Mouse (Mus musculus) lung, postnatal 25 days (tissue): ENCODE results near the gene B3galt1.

Experiments used
- DNase-seq: peaks from one replicate; pipeline ENCODE4 v3.0.0; 2022; ENCODE audit warnings: low spot score

B3galt1 gene

DNA sequence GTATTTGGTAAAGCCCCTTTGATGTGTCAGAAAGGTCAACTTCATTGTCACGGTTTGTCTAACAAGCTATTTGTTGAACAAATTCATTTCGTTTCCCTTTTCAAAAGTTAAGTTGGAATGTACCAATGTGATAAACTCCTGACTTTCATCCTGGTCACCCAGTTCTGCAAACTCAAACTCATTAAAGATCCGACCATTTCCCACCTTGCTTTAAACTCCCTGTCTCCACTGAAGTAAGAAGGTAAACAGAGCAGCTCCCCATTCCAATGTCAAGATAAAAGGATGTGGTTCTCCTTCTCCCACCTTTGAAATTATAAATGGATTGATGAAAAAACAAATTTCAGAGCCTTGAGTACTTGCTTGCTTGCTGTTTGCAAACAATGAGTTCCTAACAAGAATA lies 487.6 kb downstream of the B3galt1 start:
- DNase-seq: no peak

DNA sequence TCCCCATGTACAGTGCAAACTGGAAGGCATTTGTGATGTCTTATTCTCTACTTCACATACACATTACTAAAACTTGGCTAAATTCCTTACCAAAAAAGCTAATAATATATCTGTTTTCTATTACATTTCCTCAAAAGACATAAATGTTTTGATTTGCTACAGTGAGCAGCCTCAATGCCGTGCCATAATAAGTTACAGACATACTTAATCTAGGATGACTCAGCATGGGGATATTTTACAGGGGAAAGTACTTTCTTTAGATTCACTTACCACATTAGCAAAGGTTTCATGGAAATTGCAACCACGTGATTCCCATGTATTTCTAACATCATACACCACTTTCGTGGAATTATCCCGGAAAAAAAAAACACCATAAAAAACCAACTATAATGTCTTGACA lies 495.7 kb downstream of the B3galt1 start:
- no peak for DNase-seq

DNA sequence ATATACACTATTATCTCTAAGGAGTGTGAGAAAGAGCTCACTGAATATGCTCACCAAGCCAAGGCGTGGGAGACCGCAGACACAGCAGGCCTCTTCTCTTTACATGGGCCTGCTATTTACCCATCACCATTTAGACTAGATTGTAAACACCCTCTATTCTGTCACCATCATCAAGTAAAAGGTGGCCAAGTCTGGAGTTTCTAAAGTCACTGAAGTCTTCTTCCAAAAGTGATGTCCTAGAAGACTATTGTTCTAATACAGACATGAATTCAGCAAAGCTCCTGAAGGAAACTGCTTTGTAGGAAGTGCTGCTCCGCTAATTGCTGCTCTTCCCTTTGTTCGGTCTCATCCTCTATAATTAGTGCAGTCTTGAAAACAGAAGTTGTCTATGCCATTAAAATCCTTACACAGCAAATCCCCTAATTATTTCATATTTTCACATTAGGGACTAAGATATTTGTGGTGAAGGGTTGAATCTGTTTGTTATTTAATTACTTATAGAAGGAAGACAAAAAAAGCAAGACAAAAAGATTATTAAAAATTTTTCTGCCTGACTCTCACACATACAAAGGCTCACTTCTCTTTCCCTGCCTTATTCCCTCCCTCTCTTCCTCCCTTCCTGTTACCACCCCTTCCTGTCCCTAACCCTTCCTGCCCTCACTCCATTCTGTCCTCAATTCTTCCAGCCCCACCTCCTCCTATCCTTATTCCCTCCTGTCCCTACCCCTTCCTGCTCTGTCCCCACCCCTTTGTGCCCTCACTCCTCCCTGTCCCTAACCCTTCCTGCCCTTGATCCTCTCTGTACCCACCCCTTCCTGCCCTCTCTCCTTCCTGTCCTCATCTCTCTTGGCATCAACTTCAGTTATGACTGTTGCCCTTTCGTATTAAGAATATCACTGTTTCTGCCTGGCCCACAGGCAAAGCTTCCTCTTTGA lies 514.0 kb downstream of the B3galt1 start:
- no peak for DNase-seq

DNA sequence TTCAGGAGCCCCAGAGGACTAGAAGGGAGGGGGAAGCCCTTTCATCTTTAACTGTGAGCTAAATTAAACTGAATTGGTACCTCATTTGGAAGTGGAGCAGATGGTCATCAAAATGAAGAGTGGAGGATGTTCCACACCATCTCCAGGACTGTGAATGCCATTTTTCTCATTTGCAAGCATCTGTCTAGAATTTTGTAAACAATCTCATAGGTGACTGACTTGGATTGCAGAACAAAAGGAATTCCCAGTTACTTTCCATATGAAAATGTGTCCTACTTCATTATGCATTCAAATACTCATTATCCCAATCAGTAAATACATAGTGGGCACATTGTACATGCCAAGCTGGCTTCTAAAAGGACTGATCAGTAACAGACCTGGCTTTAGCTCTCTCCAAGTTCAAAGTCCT lies 515.2 kb downstream of the B3galt1 start:
- DNase-seq: no peak

DNA sequence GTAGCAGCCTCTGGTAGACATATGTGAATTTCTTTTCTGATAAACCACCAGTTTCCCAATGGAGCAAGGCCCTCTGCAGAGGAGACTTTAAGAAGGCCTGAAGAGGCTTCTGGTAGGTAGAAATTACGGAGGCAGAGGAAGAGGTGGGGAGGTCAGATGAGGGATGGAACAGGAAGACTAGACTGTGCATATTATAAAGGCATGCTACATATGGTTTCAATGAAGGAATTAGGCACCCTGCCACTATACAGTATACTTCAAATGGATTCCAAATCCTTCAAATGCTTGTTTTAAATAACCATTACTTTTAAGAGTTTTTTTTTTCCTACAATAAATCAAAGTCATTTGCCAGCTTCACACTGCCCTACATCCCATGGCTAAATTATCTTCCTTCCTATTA lies 518.8 kb downstream of the B3galt1 start:
- DNase-seq: no peak

DNA sequence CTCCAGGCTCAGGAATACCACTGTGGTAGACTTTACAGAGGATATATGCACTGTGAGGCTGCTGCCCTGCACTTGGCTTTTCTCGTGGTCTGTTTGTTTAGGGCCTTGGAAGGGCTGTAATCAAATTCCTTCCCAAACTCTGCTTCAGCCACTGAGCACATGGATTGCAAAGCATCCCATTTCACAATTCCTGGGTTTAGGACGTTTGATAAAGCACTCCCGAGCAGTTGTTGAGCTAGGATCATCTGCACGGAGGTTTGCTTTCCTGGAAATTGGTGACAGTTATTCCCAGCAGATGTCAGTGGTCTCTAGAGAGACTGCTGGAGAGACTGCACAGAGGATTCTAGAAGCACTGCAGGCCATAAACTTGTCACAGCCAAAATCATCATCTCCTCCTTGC lies 520.4 kb downstream of the B3galt1 start:
- no peak for DNase-seq

DNA sequence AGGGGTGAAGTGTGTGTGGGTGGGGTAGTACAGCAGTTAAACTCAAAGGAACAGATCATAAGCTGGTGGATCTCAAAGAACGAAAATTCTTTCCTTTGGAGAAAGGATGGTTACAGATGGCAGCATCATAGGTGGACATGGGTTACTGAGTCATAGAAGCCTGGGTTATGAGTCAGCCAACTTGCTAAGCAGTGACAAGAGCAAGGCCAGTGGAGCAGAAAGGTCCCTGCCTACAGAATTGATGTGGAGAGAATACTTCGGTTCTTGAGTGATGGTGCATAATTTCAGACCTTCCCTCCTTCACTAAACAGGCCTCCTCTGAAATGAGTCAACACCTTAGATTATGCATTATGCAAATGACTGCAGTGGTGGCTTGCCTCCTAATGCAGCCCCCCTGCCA lies 525.9 kb downstream of the B3galt1 start:
- DNase-seq: no peak

DNA sequence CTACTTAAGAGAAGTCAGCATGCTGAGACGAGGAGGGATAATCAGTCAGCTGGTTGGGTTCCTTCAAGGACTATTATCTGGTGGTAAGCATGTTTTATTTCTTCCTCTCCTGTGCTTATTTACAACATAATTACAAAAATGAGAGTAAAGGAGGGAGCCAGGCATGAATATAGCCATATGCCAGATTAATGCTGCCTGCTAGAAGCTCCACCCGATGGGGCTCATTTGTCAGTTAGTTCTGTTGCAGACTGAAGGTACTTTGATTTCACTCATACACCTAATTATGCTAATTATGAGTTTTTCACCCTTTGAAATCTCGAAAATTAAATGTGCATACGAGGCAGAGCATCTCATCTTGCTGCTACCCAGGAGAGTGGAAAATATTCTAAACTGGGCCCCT lies 539.0 kb downstream of the B3galt1 start:
- no peak for DNase-seq

DNA sequence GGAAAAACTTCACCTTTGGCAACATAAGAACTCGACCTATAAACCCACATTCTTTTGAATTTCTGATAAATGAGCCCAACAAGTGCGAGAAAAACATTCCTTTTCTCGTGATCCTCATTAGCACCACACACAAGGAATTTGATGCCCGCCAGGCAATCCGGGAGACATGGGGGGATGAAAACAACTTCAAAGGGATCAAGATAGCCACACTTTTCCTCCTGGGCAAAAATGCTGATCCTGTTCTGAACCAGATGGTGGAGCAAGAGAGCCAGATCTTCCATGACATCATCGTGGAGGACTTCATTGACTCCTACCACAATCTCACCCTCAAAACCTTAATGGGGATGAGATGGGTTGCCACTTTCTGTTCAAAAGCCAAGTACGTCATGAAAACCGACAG lies 552.4 kb downstream of the B3galt1 start:
- DNase-seq: no peak

DNA sequence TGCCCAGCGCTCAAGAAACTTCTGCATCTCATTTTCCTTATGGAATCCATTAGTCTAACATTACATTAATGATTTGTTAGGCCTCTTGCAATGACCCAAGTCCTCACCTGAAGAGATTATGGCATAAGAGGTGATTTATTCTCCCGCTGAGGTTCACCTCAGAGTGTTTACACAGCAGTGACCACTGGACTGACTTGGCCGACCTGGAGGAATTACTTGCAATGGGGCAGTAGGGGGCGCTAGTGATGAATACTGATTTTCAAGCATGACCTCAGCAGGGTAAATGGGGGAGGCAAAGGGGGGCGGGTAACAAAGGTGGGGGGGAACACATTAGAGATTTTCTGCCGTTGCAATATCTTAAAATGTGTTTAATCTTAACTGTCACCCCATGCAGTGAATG lies 559.1 kb downstream of the B3galt1 start:
- no peak for DNase-seq

DNA sequence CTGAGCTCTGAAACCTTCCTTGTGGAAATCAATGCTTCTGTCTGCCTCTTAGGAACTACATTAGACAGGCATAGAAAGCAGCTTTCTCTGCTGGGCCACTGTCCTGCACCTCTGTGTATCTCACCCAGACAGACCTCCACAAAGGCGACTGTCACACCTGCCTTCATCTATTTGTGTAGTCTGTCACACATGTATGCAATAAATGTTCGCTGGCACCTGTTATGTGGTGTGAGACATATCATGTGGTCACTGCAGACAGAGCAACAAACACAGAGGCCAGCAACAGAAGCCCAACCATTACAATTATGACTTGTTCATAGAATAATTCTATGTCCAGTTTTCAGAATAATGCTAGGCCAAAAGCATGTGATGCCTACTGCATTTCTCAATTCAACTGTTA lies 575.4 kb downstream of the B3galt1 start:
- no peak for DNase-seq

DNA sequence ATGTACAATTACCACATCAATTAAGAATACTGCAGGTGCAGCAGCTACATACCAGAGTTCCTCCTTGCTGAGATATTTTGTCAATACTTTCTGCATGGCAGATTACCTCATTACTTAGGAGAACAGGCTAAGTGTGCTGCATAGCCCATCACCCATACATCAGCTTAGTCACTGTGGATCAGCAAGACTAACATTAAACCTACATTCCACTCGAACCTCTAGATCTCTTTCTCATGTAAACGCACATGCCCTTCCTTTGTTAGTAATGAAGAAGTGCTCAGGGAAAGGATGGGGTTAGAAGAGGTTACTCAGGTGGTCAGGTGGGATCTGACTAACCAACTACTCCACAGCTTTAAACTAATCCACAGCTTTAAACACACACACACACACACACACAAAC lies 577.6 kb downstream of the B3galt1 start:
- DNase-seq: no peak

DNA sequence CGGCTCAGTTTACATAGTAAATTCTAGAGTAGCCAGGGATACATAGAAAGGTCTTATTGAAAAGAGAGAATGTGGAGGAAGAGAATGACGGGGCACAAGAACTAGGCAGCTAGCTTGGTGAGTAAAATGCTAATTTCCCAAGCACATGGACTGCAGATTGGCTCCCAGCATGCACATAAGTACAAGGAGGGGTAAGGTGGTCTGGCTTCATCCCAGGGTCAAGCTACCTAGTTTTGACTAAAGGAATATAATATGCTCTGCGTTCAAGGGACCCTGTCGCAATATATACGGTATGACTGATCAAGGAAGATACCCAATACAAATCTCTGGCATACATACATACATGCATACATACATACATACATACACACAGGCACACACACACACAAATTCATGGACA lies 594.1 kb downstream of the B3galt1 start:
- DNase-seq: no peak

DNA sequence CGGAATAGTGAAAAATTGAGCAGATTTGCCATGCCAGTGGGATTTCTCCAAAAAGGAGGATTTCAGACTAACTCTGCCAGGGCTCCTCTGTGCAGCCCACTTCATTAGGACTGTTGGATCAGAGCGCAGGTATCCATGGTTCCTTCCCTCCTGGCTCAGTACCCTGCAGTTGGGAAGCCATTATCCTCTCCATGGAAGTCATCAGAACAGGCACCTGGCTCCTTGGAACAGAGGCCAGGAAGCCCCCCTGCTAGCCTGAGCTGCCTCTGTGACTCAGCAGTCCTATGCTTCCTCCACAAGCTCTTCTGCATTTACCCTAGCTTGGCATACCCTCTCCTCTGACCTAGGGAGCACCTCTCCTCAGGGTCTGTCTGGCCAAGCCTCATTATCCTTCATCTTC lies 594.9 kb downstream of the B3galt1 start:
- DNase-seq: no peak

DNA sequence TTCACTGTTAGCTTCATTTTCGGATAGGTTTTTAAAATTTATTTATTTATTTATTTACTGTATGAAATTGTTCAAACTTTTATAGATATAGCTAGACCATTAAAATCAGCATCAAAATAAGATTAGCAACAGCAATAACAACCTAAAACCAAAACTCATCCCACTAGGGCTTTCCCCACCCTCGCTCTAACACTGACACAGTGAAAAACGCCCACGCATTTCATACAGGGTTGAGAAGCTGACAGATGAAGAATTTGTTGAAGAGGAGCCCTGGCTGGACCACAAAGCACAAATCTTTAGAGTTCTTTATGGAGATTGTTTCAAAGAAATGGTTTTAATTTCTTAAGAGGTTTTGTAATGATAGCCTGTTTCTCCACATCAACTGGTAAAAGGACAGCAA lies 596.3 kb downstream of the B3galt1 start:
- DNase-seq: no peak

DNA sequence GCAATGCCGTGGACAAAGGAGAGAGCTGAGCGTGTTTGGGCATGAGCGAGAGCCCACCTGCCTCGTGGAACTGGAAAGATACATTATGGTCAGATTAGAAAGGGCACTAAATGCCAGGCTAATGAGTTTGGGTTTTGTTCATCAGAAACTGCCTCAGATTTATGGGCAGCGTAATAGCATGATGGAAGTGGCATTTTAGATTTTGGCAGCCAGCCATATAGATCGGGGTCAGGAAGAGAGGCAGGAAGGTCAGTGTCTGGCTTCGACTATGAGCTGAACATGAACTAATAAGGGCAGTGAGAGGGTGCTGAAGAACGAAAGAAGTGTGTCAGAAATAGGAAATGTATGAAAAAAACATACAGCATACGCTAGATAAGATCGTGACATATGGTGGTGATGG lies 605.6 kb downstream of the B3galt1 start:
- no peak for DNase-seq
